Mouse (Mus musculus) cerebellum, adult (tissue): ENCODE results near the gene Casc3.

Source experiments
- ATAC-seq: cut with Nextera tagmentation; 2 replicates; pipeline ENCODE4 v1.9.2; 2017; ENCODE audit warnings: mild to moderate bottlenecking, moderate library complexity, mixed read lengths; ENCODE audit not compliant: insufficient number of reproducible peaks, low FRiP score, low TSS enrichment

Gene Casc3

DNA sequence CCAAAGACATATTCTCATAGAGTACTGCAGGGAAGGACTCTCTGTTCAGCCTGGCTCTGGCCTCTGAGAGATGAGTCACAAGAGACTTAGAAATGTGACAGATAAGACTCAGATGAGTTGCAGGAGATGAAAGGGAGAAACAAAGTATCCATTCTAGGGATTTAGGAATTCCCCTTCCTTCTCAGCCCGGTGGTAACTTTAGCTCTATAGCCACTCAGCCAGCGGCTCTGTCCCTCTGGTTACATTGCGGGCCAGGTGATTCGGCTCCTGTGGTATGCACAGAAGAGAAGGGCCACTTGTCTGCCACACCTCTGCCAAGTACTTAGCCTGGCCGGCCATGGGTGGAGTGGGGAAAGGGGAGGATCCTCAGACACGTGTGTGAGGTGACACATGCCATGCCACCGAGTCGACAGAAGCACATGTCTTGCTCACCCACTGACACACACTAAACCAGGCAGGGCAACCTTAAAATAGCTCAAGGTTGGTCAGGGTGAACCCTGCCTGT, 32.0 kb upstream of the Casc3 start:
- ATAC-seq, result no peak

DNA sequence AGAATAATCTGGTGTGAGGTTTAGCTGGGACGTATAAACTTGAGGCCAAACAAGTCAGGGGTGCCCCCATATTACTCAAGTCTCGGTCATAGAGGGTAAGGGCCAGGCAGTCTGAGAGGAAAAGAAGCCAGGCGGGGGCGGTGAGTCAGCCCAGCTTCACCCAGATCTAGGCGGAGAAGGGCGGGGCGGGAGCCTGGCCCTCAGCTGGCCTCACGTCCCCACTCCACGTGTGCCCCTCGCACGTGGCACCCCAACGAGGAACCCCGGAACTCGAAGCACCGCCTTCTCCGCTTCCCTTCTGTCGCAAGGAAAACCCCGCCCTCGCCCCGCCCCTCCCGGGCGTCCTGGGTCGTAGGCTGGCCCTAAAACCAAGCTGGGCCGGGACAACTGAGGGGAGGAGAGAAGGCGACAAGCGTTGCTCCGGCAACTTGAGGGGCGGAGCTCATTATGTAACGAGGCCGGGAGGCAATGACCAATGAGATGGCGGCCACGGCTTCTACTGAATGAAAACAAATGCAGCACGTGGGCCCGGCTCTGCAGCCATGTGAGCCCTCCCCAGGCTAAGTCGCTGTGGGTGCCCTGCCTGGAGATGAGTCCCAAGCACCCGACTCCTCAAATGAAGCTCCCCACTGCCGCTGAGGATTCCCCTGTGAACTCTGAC, 30.9 kb upstream of the Casc3 start:
- ATAC-seq, result peak; percentile 53

DNA sequence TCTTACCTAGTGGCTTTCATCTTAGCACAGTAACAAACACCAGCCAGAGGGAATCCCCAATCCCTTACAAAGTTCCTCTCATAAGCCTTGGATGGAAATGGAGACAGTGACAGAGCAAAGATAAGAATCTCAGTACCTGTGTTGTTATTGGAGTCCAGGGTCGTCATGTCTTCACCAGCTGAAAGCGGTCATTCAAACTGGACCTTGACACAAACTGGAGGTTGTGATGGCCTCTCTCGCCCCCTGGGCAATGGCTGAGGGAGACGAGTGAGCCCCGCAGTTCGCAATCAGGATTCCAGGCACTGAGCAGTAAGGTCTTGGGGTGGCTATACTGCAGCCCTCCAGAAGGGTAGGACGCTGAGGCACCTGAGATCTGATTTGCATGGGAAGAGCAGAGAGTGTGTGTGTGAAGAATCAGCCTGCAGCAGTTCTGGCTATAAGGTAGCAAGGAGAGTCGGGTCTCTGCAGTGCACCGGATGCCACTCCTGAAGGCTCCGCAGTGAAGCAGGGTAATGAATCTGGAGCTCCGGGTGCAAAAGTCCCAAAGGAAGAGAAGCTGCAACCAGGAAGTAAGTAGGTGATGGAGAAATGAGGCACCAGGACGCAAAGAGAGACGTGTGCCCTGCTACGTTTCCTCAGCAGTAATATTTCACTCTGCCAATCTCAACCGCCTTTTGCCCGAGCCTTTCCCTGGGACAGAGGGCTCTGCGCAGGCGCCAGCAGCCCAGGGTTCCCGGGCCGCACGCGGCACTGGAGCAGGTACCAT, 29.9 kb upstream of the Casc3 start, which contains the start of gene Nr1d1:
Nr1d1 (minus strand) TSS at position 752 of the 766 bp plus-strand sequence.
- peak; percentile 5; the same call in 1 of the 2 replicates for ATAC-seq

DNA sequence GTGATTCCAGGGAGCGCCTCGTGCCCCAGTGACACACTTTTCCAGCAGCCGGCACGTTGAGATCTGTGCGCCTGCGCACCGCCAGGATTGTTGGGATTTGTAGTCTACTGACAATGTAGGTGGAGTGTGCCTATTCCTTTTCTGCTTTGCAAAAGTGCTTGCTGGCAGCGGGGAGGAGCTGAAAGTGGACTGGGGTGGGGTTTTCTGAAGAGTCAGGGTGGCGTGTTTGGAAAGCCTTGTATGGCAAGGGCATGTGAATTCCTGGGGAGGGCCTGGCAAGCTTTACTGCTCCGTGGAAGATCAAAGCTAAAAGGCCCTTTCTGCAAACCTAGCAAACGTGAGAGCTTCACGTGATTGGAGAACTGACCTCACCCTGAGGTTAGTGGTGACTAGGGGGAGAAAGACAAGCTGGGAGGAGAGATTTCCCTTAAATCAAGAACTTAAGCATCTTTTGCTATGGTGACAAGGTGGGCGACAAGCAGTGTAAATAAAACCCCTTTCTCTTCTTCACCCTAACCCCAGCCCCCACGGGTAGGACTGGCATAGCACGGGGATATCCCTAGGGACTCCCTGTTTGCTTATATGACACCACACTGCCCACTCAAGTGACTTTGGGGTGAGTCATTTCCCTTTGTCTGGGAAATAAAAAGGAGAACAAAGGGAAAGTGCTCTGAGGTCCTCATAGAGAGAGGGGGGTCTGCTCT, 29.2 kb upstream of the Casc3 start:
- peak; percentile 60; the same call in 1 of the 2 replicates for ATAC-seq

DNA sequence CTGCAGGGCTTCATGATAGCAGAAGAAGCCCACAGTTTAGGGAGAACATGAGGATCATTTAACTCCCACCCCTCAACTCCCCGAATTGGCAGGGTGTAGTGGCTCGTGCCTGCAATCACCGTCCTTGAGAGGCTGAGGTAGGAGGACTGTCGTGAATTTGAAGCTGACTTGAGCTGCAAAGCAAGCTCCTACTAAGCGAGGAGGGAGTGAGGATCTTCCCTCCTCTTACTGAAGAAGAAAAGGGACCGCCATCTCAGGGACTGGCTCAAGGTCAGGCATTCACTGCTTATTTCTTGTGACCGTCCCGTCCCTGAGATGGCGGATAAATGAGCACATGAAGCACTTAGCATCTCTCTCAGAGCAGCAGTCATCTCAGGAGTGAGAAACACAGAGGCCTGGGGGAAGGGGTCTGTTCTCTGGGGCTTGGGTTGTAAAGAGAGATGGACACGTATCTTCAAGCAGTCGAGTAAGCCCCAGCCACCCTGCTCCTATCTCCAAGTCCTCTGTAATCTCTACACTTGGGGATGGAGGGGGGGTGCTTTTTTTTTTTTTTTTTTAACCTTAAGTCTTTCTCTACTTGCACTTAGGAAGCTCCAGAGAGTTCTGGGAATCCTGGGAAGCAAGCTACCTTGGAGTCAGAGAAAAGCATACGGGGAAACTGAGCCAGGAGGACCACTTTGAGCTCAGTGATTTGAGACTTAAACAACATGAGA, 28.5 kb upstream of the Casc3 start:
- ATAC-seq, result no peak

DNA sequence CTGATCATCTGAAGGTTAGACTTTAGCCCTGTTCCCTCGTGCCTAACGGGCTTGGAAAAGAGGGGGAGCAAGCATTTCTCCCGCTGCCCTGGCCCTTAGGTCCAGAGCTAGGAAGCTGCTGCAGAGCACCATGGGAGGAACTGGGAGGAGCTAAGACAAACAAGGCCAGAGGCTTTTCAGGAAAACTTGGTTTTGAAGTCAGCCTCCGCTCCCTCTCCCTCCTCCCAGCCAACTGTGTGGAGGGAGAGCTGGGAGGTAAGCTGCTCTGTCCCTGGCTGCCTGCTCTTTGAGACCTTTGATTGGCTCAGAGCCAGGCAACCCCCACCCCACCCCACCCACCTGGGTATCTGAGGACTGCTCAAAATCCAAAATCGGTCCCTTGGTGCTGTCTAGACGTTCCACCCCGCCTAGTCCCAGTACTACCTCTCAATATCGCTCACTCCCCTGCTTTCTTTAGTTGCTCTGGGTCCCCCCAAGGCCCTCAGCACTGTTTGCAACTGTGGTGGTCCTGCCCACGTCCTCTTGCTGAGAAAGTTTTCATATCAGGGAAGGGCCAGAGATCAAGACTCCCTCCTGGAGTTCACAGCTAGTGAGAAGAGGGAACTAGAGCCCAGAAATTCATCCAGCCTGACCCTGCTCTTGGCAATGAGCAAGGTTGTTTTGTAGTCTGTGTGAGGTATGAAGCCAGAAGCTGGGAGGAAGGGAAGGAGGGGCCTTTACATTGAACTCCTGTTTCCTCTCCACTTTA, 27.7 kb upstream of the Casc3 start:
- ATAC-seq, result no peak

DNA sequence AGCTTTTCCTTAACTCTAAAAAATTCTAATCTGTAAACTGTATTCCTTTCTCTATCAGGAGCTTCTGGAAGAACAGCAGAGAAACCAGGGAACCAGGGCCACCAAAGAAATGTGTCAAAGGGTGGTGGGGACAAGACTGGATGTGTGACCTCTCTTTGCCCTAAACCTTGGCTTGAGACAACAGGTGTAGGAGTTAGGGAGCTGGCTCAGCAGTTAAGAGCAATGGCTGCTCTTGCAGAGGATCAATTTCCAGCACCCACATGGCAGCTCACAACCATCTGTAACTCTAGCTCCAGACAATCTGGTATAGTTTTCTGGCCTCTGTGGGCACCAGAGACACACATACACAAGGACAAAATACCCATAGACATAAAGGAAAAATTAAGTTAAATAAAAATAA, 26.8 kb upstream of the Casc3 start:
- ATAC-seq, result no peak

DNA sequence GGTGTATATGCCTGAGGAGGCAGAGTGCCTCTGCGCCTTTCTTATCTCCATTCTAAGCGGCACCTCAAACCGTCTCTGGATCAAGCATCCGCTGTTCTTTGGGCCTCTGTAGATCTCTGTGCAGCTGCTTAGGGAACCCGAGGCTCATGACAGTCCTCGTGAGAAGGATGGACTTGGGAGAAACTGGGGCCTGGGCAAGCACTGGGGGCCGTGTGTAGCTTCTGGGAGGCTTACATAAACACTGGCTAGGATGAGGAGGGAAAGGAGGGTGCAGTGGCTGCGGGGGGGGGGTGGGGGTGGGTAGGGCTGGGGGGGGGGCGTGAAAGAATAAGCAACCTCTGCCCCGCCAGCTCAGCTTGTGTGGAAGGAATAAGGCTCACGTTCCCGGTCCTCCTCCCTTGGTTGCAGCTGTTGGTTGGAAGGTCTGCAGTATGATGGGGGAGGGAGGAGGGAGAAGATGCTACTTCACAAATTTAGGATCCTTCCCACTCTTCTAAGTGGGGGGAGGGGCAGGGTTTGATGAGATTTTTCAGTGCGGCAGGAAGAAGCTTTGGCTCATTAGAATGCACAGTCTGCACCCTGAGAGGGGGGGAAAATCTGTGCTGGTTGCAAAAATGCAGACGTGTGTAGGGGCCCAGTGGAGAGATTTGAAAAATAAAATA, 22.7 kb upstream of the Casc3 start:
- no peak for ATAC-seq

DNA sequence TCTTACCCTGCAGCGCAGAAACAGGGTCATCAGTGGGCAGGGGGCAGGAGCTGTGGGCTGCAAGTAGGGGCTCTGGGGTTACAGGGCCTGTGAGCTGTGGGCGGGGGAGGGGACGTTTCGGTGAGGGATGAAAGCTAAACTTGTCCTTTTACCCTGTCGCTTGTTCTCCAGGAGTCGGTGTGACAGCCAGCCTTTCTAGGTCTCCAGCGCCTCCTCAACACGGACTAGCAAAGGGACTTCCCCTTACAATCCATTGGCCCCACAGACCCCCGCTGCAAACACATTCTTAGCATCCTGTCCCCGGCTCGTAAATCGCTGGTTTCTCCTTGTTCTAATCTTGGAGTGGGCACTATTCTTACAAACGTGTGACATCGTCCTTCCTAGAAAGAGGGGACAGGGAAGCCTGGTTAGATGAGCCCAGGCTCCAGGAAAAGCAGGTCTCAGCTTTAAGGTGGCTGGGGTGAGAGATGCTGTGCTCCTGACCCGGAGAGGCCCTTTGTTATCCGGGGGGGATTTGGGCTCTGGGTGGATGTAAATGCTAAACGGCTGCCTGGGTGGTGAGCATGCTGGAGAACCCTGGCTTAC, 22.0 kb upstream of the Casc3 start:
- no peak for ATAC-seq

DNA sequence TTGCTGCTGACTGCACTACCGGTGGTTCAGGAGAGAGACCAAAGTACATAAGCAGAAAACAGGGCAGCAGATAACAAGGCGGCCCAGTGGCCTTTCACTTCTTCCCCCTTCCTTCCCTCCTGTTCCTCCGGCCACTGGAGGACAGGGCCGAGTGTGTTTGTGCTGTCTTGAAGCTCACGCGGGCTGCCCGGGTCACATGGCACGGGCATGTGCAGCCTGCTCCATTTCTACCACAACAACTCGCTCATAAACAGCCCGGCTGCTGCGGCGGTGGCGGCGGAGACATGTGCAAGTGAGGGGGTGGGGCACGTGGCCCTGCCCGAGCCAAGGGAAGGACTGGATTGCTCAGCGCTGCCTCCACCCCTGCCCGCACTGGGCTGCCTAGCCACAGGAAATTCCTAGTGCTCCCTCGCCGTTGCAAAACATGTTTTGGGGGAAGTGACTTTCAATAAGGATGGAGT, 21.4 kb upstream of the Casc3 start:
- peak; percentile 68; the same call in 1 of the 2 replicates for ATAC-seq

DNA sequence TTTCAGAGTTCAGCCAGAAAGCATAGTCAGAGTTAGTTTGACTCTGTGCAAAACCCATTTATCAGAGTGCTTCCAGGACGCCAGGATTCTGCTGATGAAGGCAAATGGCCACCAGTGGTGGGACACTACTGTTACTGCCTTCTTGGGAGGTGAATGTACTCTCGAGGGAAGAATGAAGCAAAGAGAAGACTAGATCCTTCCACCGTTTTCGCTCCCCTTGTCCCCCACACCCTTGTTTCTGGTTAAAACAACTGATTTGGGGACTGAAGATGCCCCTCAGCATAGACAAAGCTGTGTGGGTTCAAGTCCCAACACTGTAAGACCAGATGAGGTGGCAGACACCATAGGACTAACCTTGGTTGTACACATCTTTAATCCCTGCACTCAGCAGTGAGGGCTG, 20.6 kb upstream of the Casc3 start:
- no peak for ATAC-seq

DNA sequence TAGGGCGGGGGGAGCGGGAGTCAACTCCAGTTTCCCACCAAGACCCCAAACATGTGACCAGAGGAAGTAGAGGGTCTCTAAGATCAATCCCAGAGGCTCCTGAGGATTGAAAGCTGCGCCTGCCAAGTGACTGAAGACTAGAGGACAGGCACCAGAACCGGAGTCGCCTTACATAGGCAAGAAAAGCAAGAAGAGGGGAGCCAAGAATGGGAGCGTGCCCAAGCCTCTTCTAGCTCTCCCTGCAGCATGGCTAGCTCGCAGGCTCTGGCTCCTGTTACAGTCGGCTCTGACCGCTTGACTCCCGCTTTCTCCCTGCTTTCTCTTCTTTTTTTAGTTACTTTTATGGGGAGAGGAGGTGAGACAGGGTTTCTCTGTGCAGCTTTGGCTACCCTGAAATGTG, 19.5 kb upstream of the Casc3 start:
- ATAC-seq, result no peak

DNA sequence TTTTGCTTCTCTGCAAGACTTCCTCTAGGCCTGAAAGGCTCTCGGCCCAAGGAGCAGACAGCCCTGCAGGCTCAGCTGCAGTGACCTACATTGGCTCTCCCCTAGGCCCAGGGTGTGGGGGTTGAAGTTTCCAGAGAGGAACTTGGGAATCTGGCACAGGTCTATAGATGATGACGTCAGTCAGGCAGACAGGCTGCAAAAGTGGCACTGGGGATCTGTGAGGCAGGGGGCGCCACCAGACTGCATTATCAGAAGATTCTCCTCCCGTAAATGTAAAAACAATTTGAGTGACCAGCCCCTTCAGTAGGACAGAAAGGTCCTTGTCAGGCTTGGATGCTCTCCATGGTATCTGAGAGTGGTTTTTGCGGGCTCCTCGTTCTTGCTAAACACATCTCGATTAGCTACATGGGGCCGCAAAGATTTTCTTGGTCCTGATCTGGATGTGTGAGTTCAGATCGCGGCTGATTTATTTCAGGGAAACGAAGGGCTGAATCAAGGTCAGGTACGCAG, 18.9 kb upstream of the Casc3 start:
- no peak for ATAC-seq

DNA sequence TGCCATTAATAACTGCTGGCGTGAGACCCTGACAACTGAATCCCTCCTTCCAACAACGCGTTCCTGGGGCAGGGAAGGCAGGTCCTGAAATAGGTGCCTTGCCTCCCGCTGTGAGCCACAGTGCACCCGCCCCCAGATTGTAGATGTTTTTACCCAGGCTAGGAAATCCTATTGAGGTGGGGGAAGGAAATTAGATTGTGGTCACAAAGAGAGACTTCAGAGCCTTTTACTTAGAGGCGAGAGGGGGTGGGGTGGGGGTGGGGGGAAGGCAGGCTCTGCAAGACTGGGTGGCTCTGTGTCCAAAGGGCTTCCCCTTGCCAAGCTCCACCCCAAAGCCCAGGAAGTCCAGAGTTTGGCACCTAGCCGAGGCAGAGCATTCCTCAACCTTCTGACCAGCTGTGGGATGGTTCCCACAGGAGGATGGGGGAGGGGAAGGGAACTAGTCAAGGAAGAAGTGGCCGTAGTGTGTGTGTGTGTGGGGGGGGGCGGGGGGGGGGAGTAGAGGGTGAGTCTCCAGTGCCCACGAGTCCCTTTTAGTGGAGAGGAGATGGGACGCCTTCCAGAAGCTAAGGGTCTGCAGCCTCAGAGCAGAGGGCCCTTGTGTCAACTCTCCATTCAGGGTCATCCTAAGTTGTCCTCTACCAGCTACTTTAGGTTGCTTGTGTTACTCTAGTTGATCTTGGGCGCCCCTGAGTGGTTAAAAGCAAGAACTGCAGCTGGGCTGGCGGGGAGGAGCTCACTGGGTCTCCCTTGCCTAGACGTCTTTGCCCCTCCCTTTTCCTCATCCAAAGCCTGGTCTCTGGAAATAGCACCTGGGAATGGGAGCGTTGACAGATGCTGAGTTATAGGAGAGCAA, 18.1 kb upstream of the Casc3 start:
- peak; percentile 36; the same call in 1 of the 2 replicates for ATAC-seq

DNA sequence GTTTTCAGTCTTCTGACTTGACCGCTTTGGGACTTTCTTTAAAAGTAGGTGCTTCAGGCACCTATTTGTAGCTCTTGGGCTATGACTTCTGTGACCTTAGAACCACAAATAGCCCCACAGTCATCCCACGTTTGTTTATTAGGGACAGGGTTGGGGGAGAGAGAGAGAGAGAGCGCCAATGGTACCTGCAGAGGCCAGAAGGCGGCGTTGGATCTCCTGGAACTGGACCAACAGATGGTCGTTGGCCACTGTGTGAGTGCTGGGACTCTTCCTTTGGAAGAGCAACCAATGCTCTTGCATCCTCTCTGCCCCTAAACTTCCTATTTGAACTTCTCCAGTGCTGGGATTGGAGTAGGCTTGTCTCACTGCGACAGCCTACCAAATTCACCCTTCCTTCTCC, 17.5 kb upstream of the Casc3 start:
- ATAC-seq, result no peak

DNA sequence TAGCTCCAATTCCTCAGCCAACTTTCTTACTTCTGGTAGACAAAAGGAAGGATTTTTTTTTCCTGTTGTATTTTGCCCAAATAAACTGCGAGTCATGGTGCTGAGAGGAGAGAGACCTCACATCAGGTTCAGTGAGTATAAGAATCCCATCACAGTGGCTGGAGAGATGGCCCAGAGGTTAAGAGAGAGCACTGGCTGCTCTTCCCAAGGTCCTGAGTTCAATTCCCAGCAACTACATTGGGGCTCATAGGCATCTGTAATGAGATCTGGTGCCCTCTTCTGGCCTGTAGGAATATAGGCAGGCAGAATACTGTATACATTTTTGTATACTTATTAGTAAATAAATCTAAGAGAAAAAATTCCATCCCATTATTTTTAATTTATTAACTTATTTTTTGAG, 17.0 kb upstream of the Casc3 start:
- no peak for ATAC-seq

DNA sequence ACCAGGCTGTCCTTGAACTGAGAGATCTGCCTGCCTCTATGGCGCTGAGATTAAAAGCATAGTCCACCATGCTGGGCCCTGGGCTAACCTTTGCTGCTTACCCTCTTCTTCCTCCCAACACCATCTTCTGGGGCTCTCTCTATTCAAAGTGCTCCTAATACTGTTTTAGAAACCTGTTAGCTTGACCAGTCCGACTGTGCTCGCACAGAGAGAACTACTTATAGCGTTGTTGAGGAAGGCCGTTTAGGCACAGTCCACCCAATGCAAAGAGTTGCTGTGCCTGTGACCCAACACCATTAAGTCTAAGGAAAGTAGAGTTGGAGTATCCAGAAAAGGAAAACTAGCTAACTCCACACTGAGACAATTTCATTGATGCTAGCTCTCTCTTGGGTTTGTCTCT, 16.6 kb upstream of the Casc3 start:
- no peak for ATAC-seq
